Mouse (Mus musculus) CH12.LX (cell line): ENCODE results near the gene Chrm5. TPM values are rescaled to one million over a fixed set of nuclear protein-coding genes. Genes with fewer than 3 reads are reported as not detected.
A peak's percentile ranks its signal among the peaks of the same experiment; 100 is the strongest.

Experiments used
- DNase-seq: peaks from one replicate; pipeline ENCODE4 v3.0.0-alpha.2; 2013; ENCODE audit errors: extremely low read depth
- H3K27ac ChIP-seq: 2 replicates; pipeline ENCODE4 v1.5.1; 2012; ENCODE audit warnings: low read depth, mild to moderate bottlenecking, control low read depth, moderate library complexity; ENCODE audit not compliant: insufficient read depth
- H3K27me3 ChIP-seq: replicated peaks from 2 replicates; pipeline ENCODE3; 2012; ENCODE audit warnings: inconsistent platforms
- H3K36me3 ChIP-seq, 2 experiments: replicated peaks in 1 of 2; 2 replicates each; pipeline versions ENCODE3 to v1.6.1; 2012; ENCODE audit warnings: inconsistent platforms in 1 of 2, low read length in 1 of 2, mild to moderate bottlenecking in 1 of 2, mixed read lengths in 1 of 2, moderate library complexity in 1 of 2; ENCODE audit not compliant: control insufficient read depth in 1 of 2, insufficient read depth in 1 of 2
- H3K4me1 ChIP-seq, 2 experiments: 2 replicates each; pipeline ENCODE4 v1.6.1; 2012; ENCODE audit warnings: inconsistent platforms in 1 of 2, moderate library complexity in 1 of 2; ENCODE audit not compliant: insufficient read depth in 2 of 2, control insufficient read depth in 1 of 2
- H3K4me2 ChIP-seq: 2 replicates; pipeline ENCODE4 v1.6.1; 2012; ENCODE audit warnings: low read depth, mild to moderate bottlenecking, control low read depth; ENCODE audit not compliant: poor library complexity, insufficient read depth, severe bottlenecking
- H3K4me3 ChIP-seq, 3 experiments: fragments of 150-350 bp in 1 of 3; sonication (generic) in 1 of 3; replicated peaks in 1 of 3; 2 replicates each; pipeline versions ENCODE3 to v1.5.1; 2011 to 2012; ENCODE audit warnings: low read depth in 2 of 3, low read length in 2 of 3, mild to moderate bottlenecking in 2 of 3, moderate library complexity in 2 of 3, control low read depth in 1 of 3, improper control_type of control experiment in 1 of 3, inconsistent platforms in 1 of 3, mixed read lengths in 1 of 3; ENCODE audit not compliant: poor library complexity in 1 of 3
- H3K79me2 ChIP-seq: replicated peaks from 2 replicates; pipeline ENCODE4 v1.6.1; 2012; ENCODE audit warnings: mild to moderate bottlenecking, moderate library complexity; ENCODE audit not compliant: control insufficient read depth, poor library complexity, insufficient read depth, severe bottlenecking; ENCODE audit errors: extremely low read depth
- H3K9ac ChIP-seq: 2 replicates; pipeline ENCODE4 v1.6.1; 2012; ENCODE audit warnings: low read depth, mild to moderate bottlenecking, control low read depth, moderate library complexity; ENCODE audit not compliant: insufficient read depth
- H3K9me3 ChIP-seq: replicated peaks from 2 replicates; pipeline ENCODE3; 2012; ENCODE audit warnings: low read length, inconsistent platforms, mixed read lengths
- CHD1 ChIP-seq: IDR thresholded peaks from 2 replicates; pipeline ENCODE4 v1.6.1; 2012; ENCODE audit warnings: low read depth, low read length, improper control_type of control experiment, inconsistent platforms
- ELF1 ChIP-seq: IDR thresholded peaks from 2 replicates; pipeline ENCODE4 v1.6.1; 2014; ENCODE audit warnings: low read depth, mild to moderate bottlenecking, inconsistent platforms, low read length, improper control_type of control experiment
- ETS1 ChIP-seq: conservative IDR thresholded peaks from 2 replicates; pipeline ENCODE4 v1.6.1; 2012; ENCODE audit warnings: low read depth, mild to moderate bottlenecking, inconsistent platforms, low read length, improper control_type of control experiment, moderate library complexity
- IRF4 ChIP-seq: IDR thresholded peaks from 2 replicates; pipeline ENCODE4 v1.6.1; 2014; ENCODE audit warnings: low read depth, mild to moderate bottlenecking, inconsistent platforms, low read length, improper control_type of control experiment
- JUN ChIP-seq: IDR thresholded peaks from 2 replicates; pipeline ENCODE4 v1.6.1; 2011; ENCODE audit warnings: low read depth, mild to moderate bottlenecking, low read length, improper control_type of control experiment, moderate library complexity; ENCODE audit not compliant: insufficient read depth
- MAFK ChIP-seq: IDR thresholded peaks from 2 replicates; pipeline ENCODE4 v1.6.1; 2011; ENCODE audit warnings: low read length, improper control_type of control experiment; ENCODE audit not compliant: insufficient replicate concordance
- MAX ChIP-seq: IDR thresholded peaks from 2 replicates; pipeline ENCODE4 v1.6.1; 2011; ENCODE audit warnings: low read length, improper control_type of control experiment
- NELFE ChIP-seq: IDR thresholded peaks from 2 replicates; pipeline ENCODE4 v1.6.1; 2011; ENCODE audit warnings: low read depth, low read length, improper control_type of control experiment
- NRF1 ChIP-seq: IDR thresholded peaks from 2 replicates; pipeline ENCODE4 v1.6.1; 2014; ENCODE audit warnings: low read depth, mild to moderate bottlenecking, inconsistent platforms, low read length, improper control_type of control experiment, moderate library complexity
- POLR2A ChIP-seq: IDR thresholded peaks from 2 replicates; pipeline ENCODE4 v1.6.1; 2011; ENCODE audit warnings: low read depth, mild to moderate bottlenecking, improper control_type of control experiment, low read length
- POLR2AphosphoS2 ChIP-seq: IDR thresholded peaks from 2 replicates; pipeline ENCODE4 v1.6.1; 2011; ENCODE audit warnings: low read depth, low read length, improper control_type of control experiment
- TBP ChIP-seq: conservative IDR thresholded peaks from 2 replicates; pipeline ENCODE4 v1.6.1; 2011; ENCODE audit warnings: low read depth, low read length, improper control_type of control experiment
- TCF12 ChIP-seq: IDR thresholded peaks from 2 replicates; pipeline ENCODE4 v1.6.1; 2014; ENCODE audit warnings: low read depth, mild to moderate bottlenecking, inconsistent platforms, low read length, improper control_type of control experiment
- USF2 ChIP-seq: conservative IDR thresholded peaks from 2 replicates; pipeline ENCODE4 v1.6.1; 2011; ENCODE audit warnings: low read depth, low read length, improper control_type of control experiment
- ZC3H11A ChIP-seq: IDR thresholded peaks from 2 replicates; pipeline ENCODE4 v1.6.1; 2012; ENCODE audit warnings: low read depth, mild to moderate bottlenecking, inconsistent platforms, low read length, improper control_type of control experiment
- ZMIZ1 ChIP-seq: IDR thresholded peaks from 2 replicates; pipeline ENCODE4 v1.6.1; 2012; ENCODE audit warnings: low read depth, mild to moderate bottlenecking, inconsistent platforms, low read length, improper control_type of control experiment
- ZNF384 ChIP-seq: IDR thresholded peaks from 2 replicates; pipeline ENCODE4 v1.6.1; 2012; ENCODE audit warnings: low read depth, low read length, improper control_type of control experiment, inconsistent platforms
- dilution Hi-C: fragments of 300-500 bp; cut with MboI; formaldehyde crosslinking; loops from 2 replicates; pipeline ENCODE4 v1.14.3; 2020; ENCODE audit warnings: low sequenced_read_pairs; ENCODE audit not compliant: extremely low pct_unique_long_range_greater_than_20kb, extremely low pct_ligation_motif_present
- in situ Hi-C: fragments of 300-500 bp; cut with MboI; formaldehyde crosslinking; loops from 3 replicates; pipeline ENCODE4 v1.14.3; 2019; ENCODE audit warnings: low sequenced_read_pairs, low pct_ligation_motif_present, low pct_unique_long_range_greater_than_20kb, mixed read lengths
- polyA plus RNA-seq: library from polyadenylated mRNA; unstranded; fragments of >175 nt; gene quantifications from 2 replicates; pipeline ENCODE4 v1.2.1, GENCODE M21; 2012; ENCODE audit warnings: low read depth; ENCODE audit not compliant: insufficient read length
- total RNA-seq, 2 experiments: library from RNA; depleted of rRNA; stranded (reverse); fragments of 300-350 nt in 1 of 2; fragments of >200 nt in 1 of 2; gene quantifications; 2 replicates each; pipeline ENCODE4 v1.2.3; 2012 to 2014

Chrm5 gene
- total and polyA plus RNA-seq, 3 experiments = not detected

- Histone ChIP-seq H3K9ac (no peak overlapping the region), H3K9me3 (no peaks in the 10 kb centered on the region), H3K4me3 (no peak overlapping the region), H3K4me2 (no peak overlapping the region), H3K27me3 (no peaks in the 10 kb centered on the region), H3K79me2 (no peaks in the 10 kb centered on the region), H3K27ac (no peak overlapping the region), H3K4me1 (peaks cover 2 to 26% of the 10 kb centered on the region in 2 experiments; a peak in 2 of 4 replicates), H3K36me3 (no peaks in the 10 kb centered on the region)
- in situ Hi-C loops = no loop called here
- TF ChIP-seq MAFK (peak; percentile 84), POLR2A (no peak)
- DNase-seq = peak; percentile 40
- dilution Hi-C loops = no loop called here
Observed at GRCm38 (mm10) chr2:112433359-112433758, 47.2 kb downstream of the Chrm5 start.

- no peaks in the 10 kb centered on the region for H3K27me3 ChIP-seq
- no peak overlapping the region for H3K27ac ChIP-seq
- in situ Hi-C loops = no loop called here
- H3K4me2 ChIP-seq = no peak overlapping the region
- no peak for DNase-seq
- H3K36me3 ChIP-seq = no peaks in the 10 kb centered on the region
- no peak overlapping the region for H3K4me3 ChIP-seq
- peaks cover 0 to 18% of the 10 kb centered on the region in 2 experiments; a peak in 2 of 4 replicates for H3K4me1 ChIP-seq
- no peak for TF ChIP-seq NELFE
- TF ChIP-seq ETS1 = no peak
- no peak for TF ChIP-seq ZMIZ1
- no peak for TF ChIP-seq TCF12
- TF ChIP-seq ZC3H11A = no peak
- TF ChIP-seq USF2 = no peak
- TF ChIP-seq POLR2AphosphoS2 = no peak
- TF ChIP-seq MAX = no peak
- TF ChIP-seq TBP = no peak
- TF ChIP-seq ELF1 = no peak
- TF ChIP-seq NRF1 = no peak
- no peaks in the 10 kb centered on the region for H3K9me3 ChIP-seq
- no peaks in the 10 kb centered on the region for H3K79me2 ChIP-seq
- dilution Hi-C loops = no loop called here
- H3K9ac ChIP-seq = no peak overlapping the region
Observed at GRCm38 (mm10) chr2:112432523-112432922, 48.0 kb downstream of the Chrm5 start.

GRCm38 (mm10) chr2:112430403-112430802 is 50.2 kb downstream of the Chrm5 start:
- H3K27me3 ChIP-seq = no peaks in the 10 kb centered on the region
- no peak overlapping the region for H3K9ac ChIP-seq
- no peaks in the 10 kb centered on the region for H3K79me2 ChIP-seq
- H3K4me3 ChIP-seq = no peak overlapping the region
- dilution Hi-C loops = no loop called here
- H3K27ac ChIP-seq = no peak overlapping the region
- H3K36me3 ChIP-seq = no peaks in the 10 kb centered on the region
- H3K4me2 ChIP-seq = no peak overlapping the region
- in situ Hi-C loops = no loop called here
- no peaks in the 10 kb centered on the region for H3K9me3 ChIP-seq
- H3K4me1 ChIP-seq = peaks cover 0 to 14% of the 10 kb centered on the region in 2 experiments; a peak in 2 of 4 replicates
- no peak for DNase-seq
- TF ChIP-seq CHD1 (no peak), POLR2AphosphoS2 (no peak), IRF4 (no peak), USF2 (no peak), NRF1 (no peak), JUN (no peak), TCF12 (no peak), ETS1 (no peak), ZNF384 (no peak)
